Mouse (Mus musculus): ENCODE measurements at regions not wholly inside any gene's neighbourhood (a gene's known extent, or its start where the extent isn't known, plus 50 kb on each side); places are given as distances from the start of the nearest gene placed in this dataset.

DNA sequence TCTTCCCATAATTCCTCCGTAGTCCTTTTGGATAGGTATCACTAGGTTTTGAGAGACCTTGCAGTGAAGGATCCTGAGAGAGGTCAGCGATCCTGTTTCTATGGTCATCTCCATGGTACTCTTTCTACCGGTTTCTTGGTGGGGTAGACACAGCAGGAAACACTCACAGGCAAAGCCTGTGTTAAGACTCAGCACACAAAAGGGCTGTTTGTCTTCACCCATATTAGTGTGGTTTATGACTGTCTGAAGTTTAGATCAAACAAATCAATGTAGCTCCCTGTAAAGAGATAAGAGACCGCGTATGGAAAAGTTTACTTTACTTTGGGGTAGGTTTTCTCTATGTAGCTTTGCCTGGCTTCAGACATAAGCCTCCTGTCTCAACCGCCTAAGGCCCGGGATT lies 282.5 kb upstream of the Rbms1 start:
- DNase-seq (ENCODE audit: low spot score in 2 of 2), result no peak

DNA sequence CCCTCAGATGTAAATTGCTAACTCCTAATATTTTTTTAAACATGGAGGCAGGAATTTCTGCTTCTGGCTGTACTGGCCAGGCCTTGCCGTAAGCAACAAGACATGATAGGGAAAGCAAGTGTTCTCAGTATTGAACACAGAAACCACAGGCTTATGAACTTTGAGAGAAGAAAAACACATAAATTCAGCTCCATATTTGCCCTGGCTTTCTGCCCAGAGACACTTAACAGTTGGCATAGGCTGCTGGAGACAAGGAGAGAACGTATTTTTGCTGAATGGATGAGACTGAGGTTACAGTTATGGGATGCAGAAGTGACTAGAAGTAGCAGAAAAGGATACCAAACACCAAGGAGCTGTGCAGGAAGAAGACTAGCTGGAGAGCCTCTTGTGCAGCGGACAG lies 258.7 kb upstream of the Rbms1 start:
- DNase-seq (ENCODE audit: low spot score in 2 of 2), result no peak

DNA sequence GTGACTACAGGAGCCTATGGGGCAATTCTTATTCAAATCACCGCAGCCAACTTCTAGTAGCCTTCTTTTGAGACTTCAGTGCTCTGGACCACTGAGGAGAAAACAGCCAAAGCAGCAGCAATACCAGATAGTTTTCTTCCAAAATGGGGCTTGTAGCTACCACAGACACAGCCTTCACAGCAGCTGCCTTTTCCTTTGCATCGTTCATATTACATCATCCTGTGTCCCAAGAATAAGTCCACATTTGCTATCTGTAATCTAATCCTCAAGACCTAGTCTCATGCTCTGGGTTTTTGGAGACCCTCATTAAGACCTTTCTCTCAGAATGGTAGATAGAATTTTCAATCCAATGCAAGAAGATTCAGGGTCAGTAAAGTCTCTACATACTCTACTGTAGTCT lies 258.2 kb upstream of the Rbms1 start:
- DNase-seq (ENCODE audit: low spot score in 2 of 2), result no peak

DNA sequence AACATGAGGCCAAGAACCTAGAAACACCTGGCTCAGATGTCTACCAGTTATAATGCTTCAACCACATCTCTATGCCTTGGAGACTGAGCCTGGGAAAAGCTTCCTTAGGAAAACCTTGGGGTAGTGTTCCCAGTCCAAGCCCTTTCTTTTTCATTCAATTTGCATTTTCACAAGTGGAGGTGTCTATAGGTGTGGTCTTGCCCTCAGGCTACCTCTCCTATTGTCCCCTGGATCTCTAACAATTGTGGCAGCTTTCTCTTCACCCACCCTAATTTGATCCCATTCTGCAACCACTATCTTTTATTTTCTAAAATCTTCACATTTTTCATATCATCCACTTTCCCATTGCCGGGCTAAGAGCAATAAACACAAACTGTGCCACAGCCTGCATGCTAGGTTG lies 251.0 kb upstream of the Rbms1 start:
- DNase-seq (ENCODE audit: low spot score in 2 of 2), result no peak

DNA sequence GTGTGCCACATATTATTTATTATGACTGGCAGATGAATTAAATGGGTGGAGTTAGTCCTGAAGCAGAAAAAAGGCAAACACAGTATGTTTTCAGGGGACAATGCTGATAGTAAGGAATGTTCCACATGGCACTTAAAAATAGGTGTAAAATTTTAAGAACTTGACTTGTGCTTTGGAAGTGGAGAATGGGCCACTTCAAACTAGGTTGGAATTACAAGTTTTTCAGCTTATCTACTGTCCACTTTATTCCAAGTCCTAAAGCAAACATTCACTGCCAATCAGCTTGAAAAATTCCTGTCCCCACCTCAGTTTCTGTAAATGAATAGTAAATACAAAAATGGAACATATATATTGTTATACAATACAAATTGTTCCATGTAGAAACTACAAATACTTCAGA lies 238.4 kb upstream of the Rbms1 start:
- no peak for DNase-seq (ENCODE audit: low spot score in 2 of 2)

DNA sequence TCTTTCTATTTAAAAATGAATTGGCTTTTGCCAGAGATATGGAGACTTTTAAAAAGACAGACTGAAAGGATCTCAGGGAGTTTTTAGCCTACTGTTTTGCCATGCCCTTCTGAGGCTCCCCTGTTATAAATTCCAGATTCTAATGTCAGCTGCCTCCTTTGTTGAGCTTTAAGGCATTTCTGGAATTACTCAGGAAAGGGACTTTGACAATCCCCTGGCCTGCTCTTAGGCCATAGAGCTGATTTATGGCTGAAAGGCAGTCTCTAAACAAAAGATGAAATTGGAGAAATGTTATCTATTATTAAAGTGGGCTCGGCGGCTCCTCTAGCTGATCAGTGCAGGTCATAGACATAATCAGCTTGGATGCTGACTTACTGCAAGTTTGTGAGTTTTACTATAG lies 231.0 kb upstream of the Rbms1 start:
- no peak for DNase-seq (ENCODE audit: low spot score in 2 of 2)

DNA sequence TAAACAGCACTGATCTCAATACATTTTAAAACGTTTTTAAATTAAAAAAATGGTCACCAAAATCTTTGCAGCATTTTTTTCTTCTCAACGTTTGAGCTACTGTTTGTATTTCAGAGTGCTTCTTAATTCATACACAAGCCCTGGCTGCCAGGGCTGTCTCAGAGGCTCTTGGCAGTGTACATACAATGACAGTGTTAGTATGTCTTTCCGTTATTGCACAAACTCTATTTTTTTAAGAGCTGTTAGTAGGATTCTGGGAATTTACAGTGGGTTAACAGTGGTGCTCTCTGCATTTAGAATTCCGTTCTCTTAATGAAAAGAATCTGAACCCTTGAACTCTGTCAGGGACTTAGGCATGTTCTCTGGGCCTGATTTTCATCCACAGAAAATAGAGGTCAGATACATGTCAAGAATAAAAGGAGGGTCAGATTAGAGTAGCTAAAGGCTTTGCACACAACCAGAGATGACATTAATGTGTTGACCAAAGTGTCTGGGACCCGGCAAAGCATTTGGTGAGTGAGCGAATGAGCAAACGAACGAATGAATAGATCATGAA lies 219.5 kb upstream of the Rbms1 start:
- DNase-seq (ENCODE audit: low spot score in 2 of 2), result no peak

DNA sequence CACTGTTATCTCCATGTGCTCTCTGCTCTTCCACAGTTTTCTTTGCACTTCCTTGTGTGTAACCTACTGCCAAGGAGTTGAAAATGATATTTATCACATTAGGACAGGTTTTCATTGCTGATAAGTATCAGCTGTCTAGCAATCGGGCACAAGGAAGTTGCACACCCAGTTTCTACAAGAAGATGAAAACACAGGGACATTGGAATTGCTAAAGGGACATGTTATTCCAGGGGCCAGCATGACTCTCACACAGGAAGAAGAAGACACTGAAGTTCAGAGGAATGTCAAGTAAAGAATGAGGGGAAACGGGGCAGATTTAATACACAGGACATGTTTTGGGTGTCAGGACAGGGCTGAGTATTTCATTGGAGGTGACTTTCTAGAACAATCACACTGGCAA lies 214.8 kb upstream of the Rbms1 start:
- DNase-seq (ENCODE audit: low spot score in 2 of 2), result no peak

DNA sequence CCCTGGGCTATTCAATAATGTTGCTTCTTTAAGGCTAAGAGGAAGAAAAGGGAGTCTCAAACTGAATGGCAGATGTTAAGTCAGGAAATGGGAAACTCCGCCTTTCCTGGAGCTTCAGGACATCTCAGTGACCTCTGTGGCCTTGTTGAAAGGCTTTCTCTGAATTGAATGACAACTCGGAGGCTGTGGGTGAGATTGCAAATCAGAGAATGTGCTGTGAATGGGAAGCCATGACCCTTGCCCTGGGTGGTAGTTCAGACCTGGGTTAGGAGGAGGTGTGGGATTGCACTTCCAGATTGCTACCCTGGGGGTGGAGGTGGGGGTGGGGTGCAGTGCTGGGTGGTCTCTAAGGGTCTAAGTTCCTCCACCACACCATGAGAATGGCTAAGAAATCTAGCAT lies 213.8 kb upstream of the Rbms1 start:
- peak; percentile 39 to 63 for DNase-seq (ENCODE audit: low spot score in 2 of 2)

DNA sequence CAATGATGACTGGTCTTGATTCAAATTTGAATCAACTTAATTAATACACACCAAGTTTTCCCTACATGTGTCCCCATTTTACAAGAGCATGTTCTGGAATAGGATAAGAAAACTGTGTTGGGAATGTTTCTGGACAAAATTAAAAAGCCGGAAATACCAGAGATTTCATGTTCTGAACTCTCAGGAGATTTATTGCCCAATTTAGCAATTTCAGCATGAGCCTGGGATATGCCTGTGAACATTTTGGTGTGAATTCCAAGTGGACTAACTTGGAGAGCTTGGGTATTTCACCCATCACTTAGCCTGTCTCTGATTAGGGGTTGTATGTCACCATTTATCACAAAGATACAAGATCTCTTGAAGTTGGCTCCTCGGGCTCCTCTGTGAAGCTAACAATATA lies 210.6 kb upstream of the Rbms1 start:
- DNase-seq (ENCODE audit: low spot score in 2 of 2), result peak; percentile 26 to 46

DNA sequence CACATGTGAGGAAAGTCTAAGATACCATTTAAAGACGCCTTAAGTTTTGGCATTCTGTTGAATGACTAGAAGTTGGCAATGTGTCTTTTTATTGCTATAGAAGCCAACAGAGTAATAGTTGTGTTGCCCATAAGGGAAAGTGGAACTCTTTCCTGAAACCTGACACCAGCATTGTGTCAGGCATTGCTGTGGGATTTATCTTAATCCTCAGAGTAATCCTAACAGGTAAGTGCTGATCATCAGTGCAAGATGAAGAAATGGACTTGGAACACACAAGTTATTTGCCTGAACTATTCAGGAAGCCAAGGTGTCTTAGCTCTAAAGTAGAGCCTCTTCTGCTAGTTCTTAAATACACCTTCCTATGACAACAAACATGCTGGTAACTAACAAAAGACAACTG lies 198.3 kb upstream of the Rbms1 start:
- no peak for DNase-seq (ENCODE audit: low spot score in 2 of 2)

DNA sequence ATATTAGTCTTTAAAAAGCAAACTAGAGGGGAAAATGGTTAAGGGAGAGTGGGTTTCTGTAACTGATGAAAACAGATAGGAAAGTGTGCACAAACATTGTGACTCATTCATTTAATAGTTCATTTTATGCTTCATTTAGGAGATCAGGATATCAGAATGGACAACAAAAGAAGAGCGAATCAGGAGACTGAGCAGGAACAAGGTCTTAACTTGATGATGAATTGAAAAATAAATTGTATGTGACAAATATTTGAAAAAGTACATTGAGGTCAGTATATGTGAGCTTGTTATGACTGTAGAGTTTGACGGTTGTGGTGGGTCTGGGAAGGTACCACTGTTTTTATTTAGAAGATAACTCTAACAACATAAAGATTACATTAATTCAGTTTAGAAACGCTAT lies 196.8 kb upstream of the Rbms1 start:
- DNase-seq (ENCODE audit: low spot score in 2 of 2), result no peak

DNA sequence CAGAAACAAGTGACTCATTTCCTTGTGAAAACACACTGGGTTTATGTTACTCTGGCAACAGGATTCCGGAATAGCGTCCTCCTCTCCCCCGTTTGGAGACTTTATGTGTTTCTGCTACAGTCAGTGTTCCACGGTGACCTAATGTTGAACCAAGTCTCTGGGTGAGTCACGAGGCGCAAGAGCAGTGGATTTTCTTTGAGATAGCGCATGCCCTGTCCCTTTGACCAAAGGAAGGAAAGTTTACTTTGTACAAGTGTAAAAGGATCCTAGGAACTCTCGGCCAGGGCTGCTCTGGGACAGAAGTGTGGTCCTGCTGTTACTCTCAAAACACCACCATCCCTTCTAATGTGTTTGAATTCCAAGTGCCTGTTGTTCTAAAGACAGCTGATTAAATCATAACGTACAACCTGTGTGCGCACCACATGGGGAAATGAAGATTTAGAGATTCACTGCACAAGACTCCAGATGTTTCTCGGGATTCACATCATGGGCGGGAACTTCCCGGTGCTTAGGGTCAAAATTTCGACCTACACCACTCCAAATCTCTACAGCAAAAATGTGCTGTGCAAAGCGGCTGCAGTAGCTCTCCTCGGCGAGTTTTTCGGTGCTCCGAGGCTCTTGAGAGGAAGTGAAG lies 176.1 kb upstream of the Rbms1 start:
- DNase-seq (ENCODE audit: low spot score in 2 of 2), result peak; percentile 83 to 88

DNA sequence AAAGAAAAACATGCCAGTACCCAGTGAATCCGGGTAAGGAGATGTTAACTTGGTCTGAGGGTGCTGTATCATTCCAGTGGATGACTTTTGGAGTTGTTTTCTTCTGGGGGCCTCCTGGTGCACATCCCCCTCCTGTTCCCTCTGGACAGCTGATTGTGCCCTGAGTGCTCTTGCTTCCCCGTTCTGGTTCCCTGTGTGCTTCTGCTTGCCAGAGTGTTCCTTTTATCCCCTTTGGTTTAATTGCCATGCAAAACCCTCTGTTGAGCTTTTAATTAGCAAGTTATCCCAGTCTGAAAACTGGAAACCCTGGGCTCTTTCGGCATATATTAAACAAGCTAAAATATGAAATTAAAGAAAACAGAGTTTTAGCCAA lies 175.6 kb upstream of the Rbms1 start:
- DNase-seq (ENCODE audit: low spot score in 2 of 2), result no peak

DNA sequence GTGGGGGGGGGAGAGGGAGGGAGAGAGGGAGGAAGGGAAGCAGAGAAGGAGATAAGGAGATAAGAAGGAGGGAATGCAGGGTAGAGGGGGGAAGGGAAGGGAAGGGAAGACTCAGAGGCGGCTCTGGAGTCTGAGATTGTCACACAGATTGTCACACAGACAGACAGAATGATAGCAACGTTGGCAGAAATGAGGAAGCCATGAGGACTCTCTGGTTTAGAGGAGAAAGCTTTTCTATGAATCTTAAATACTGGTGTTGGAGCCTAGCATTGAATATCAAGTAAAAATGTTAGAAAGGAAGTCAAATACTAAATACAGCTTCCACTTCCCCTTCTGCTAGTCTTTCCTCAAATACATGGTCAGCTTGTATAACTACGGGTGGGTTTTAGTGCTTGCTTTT lies 174.4 kb upstream of the Rbms1 start:
- DNase-seq (ENCODE audit: low spot score in 2 of 2), result no peak

DNA sequence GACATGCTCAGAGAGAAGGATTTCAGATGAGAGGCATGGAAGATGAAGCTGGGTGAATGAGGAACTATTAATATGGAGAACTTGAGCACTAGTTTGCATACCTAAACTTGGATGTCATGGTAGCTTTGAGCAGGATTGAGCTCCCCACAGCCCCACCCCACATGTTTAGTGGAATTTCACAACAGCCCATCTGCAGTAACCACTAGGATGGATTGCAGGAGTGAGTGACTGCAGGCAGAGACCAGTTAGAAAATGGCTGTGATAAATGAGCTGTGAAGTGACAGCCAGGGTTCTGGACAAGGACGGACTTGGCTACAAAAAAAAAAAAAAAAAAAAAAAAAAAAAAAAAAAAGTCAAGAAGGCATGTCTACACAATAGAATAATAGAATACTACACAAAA lies 173.9 kb upstream of the Rbms1 start:
- DNase-seq (ENCODE audit: low spot score in 2 of 2), result peak in 1 of 2 experiments; percentile 3

DNA sequence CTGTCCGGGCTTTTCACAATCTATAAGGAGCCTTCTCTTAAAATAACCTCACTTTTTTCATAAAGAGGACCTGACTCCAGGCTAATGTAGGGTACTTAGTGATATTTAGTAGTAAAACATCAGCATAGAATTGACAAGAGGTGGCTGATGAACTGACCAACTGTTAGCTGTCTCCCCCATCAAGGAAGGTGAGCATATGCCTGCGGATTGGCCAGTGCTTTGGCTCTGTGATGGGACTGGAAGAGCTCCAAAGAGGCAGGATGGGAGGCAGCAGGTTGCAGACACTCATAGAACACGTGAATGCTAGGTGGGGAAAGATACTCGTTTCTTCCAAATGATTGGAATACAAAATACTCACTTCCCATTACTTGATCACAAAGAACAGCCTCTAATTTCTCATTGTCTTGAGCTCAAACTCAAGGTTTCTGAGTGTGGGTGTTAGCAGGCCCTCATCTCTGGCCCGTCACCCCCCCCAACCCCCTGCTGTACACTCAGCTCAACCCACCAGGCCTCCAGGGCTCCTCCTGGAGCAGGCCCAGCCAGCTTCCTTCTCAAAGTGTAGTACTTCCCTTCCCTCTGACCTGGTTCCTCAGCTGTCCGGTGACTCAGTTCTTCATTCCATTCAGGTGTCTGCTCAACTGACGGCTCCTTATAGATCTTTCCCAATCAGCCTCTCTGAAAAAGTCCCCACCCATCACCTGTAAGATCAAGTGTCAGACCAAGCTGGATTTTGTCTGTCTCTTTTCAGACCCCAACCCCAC lies 160.2 kb upstream of the Rbms1 start:
- DNase-seq (ENCODE audit: low spot score in 2 of 2), result no peak

DNA sequence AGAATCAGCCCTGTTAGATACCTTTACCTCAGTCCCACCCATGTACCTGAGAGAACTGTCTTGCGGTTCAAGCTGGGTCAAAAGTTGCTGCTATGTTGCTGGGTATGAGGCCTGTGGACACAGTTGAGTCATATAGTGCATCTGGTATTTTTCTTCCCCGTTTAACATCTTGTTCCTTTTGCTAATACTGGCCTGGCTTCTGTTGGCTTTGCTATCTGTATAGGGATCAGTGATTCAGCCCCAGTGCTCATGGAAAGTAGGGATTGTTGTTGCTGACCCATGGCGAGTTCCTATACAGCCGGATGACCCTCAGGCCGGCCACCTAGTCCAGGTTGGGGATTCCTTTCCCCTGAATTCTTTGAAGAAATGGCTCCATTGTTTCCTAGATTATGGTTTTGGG lies 158.3 kb upstream of the Rbms1 start:
- no peak for DNase-seq (ENCODE audit: low spot score in 2 of 2)

DNA sequence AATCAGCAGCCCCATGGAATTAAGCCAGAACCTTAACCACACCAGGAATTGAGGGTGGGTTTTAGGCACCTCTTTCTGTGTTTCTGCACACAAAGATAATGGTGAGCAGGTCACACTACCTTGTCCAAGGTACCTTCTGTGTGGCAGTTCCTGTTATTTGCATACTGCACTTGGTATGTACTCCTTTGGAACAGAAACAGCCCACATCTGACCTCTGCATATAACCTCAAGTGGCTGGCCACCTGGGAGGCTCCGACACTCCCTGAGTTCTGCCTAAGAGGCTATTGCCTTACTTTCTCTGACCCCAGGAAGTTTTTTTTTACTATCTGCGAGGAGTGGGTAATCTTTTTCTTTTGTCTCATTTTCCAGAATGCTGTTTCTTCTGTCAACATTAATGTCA lies 151.6 kb upstream of the Rbms1 start:
- DNase-seq (ENCODE audit: low spot score in 2 of 2), result no peak

DNA sequence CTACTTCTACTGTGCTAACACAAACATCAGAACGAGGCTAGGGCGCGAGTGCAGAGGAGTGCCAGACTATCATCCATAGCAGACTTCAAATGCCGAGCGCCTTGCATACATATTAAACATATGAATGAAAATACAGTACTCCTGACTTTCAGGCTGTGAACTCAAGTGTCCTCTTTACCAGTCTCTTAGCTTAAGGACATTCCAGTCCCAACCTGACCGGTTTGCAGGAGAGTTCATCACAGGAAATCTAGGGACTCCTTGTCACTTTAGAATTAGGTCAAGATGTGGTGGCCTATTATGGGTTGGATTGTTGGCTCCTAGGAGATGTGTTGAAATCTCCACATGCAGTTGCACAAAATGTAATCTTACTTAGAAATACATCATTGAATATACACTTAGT lies 150.9 kb upstream of the Rbms1 start:
- DNase-seq (ENCODE audit: low spot score in 2 of 2), result no peak

DNA sequence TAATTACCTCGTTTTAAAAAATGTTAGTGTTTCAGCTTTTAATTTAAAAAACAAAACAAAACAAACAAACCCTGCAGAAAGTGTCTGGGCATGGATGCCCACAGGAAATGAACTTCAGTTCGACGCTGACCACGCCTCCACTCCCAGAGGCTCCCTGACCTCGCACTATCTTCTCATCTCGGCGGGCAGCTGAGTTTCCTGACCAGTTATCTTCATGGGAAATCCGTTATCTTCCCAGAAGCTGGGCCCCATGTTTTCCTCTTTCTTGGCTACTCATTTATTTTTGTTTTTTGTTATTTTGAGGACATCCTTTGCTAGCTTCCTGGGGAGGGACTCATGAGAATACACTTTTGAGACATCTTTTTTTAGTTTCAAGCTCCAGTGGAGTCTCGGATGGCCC lies 147.6 kb upstream of the Rbms1 start:
- peak in 1 of 2 experiments; percentile 11 for DNase-seq (ENCODE audit: low spot score in 2 of 2)

DNA sequence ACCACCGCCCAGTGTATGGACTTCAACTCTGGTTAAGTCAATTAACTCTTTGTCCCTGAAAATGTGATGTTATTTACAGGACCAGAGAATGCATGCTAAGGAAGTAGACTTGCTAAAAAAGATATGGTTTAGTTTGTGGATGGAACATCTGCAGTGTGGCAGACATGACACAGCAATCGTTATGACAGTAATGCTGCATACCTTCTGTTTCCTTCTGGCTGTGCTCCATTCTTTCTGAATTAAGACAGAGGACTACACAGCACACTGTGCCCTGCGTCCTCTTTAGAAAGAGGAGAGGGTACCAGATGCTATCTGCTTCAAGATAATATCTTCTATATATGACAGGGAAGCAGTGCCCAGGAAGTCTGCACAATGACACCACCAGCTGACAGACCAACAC lies 146.6 kb upstream of the Rbms1 start:
- no peak for DNase-seq (ENCODE audit: low spot score in 2 of 2)

DNA sequence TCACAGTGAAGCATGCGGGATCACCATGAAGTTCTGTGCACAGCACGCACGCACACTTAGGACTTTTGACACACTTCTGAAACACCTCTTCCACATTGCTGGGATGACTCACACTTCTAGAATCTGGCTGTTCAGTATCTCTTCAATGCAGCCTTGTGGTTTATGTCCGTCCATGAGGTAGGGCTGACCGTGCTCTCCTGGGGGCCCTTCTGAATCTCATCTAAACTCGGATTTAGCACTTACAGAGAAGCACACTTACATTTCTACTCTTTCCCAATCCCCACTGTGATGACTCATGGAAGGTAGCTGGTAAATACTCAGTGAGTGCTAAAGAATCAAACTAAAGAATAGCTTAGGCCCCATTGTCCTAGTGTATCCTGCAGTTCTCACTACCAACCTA lies 142.2 kb upstream of the Rbms1 start:
- no peak for DNase-seq (ENCODE audit: low spot score in 2 of 2)

DNA sequence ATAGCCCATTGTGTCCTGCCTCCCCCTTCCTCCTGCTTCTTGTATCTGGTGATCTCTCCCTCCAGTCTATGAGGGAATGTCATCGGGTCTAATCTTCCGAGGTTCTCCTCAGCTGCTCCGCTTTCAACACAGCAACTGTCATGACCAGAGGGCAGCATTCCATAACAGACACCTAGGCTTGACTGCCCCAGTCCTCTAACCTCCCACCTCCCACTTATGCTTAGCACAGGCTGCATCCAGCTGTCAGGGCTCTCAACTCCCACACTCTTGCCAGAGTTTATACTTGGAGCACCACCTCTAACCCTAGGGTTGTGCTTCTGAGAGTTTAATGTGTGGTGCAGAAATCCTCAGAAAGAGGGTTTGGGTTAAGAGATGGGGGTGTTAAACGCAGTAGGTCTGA lies 137.9 kb upstream of the Rbms1 start:
- DNase-seq (ENCODE audit: low spot score in 2 of 2), result no peak
